Mouse (Mus musculus) heart, adult 2 months (tissue): ENCODE measurements around the gene Etv3. TPM values are rescaled to one million over a fixed set of nuclear protein-coding genes. Genes with fewer than 3 reads are reported as not detected.
A peak's percentile ranks its signal among the peaks of the same experiment; 100 is the strongest.

Experiments used
- DNase-seq, 2 experiments: peaks; one replicate each; pipeline ENCODE4 v3.0.0; 2021
- H3K27ac ChIP-seq: fragments of 200-600 bp; 2 replicates; pipeline ENCODE4 v1.8.1; 2022
- H3K27me3 ChIP-seq: fragments of 200-500 bp; 2 replicates; pipeline ENCODE4 v1.6.1; 2012; ENCODE audit warnings: mild to moderate bottlenecking, low read length, inconsistent platforms, mixed read lengths; ENCODE audit not compliant: control insufficient read depth, insufficient read depth
- H3K36me3 ChIP-seq: fragments of 200-500 bp; 2 replicates; pipeline ENCODE4 v1.6.1; 2012; ENCODE audit warnings: low read length, inconsistent platforms; ENCODE audit not compliant: control insufficient read depth, insufficient read depth
- H3K4me1 ChIP-seq: fragments of 200-500 bp; 2 replicates; pipeline ENCODE4 v1.6.1; 2011; ENCODE audit warnings: low read length; ENCODE audit not compliant: control insufficient read depth, insufficient read depth
- H3K4me3 ChIP-seq: fragments of 200-600 bp; 2 replicates; pipeline ENCODE4 v1.8.1; 2022
- H3K79me2 ChIP-seq: fragments of 200-500 bp; replicated peaks from 2 replicates; pipeline ENCODE4 v1.6.1; 2012; ENCODE audit warnings: mild to moderate bottlenecking, inconsistent platforms, low read length, moderate library complexity, mixed read lengths; ENCODE audit not compliant: control insufficient read depth, insufficient read depth
- H3K9ac ChIP-seq: fragments of 200-500 bp; 2 replicates; pipeline ENCODE4 v1.6.1; 2012; ENCODE audit warnings: low read depth, mild to moderate bottlenecking, control low read depth, inconsistent platforms, low read length, mixed read lengths
- CTCF ChIP-seq: fragments of 200-600 bp; IDR thresholded peaks from 2 replicates; pipeline ENCODE4 v1.8.1; 2022; ENCODE audit warnings: antibody characterized with exemption, mild to moderate bottlenecking, moderate library complexity
- EP300 ChIP-seq: fragments of 200-500 bp; IDR thresholded peaks from 2 replicates; pipeline ENCODE4 v1.6.1; 2011; ENCODE audit warnings: low read depth, low read length, control low read depth; ENCODE audit not compliant: insufficient read depth
- POLR2A ChIP-seq: fragments of 200-500 bp; IDR thresholded peaks from 2 replicates; pipeline ENCODE4 v1.6.1; 2011; ENCODE audit warnings: mild to moderate bottlenecking, low read depth, low read length, control low read depth; ENCODE audit not compliant: insufficient read depth
- WGBS: fragments of 180-500 bp; shearing (Covaris S2); methylation state at CpG from one replicate; pipeline ENCODE4 v1.1.7; 2018; 5-methylcytosine and 5-hydroxymethylcytosine counted together
- intact Hi-C: fragments of 180-260 bp; cut with DNase I; formaldehyde crosslinking; loops from one replicate; pipeline ENCODE4 v1.15.1; 2025
- polyA plus RNA-seq: library from polyadenylated mRNA; depleted of rRNA; stranded (reverse); fragments of >200 nt; gene quantifications from 2 replicates; pipeline ENCODE4 v1.2.3, GENCODE M21; 2012
- total RNA-seq, 2 experiments: library from RNA; stranded (reverse); gene quantifications; 2 replicates each; pipeline ENCODE4 v1.2.3; 2021

Gene Etv3
- total and polyA plus RNA-seq, 3 experiments, result 9.0 to 18.5 (median 17.7) TPM

DNA sequence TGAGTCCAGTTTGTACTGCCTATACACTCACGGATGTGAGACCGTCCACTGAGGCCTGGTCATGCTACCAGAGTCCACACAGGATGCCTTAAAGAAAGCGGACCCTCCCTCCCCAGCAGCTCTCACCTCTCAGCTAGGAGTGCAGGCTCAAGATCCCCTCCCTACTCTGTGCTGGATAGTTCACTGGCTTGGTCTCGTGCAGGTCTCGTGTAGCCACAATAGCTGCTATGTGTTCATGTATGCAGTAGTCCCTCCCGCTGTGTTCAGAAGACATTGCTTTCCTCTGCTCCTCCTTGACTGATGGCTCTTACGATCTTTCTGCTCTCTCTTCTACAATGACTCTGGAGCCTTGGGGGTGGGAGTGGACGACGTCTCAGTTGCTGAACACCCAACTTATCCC lies 26.9 kb upstream of the Etv3 start:
- DNase-seq, result no peak
- Histone ChIP-seq H3K36me3 (no peaks in the 10 kb centered on the region), H3K9ac (no peak overlapping the region), H3K27ac (no peak overlapping the region), H3K4me1 (no peaks in the 10 kb centered on the region), H3K27me3 (no peaks in the 10 kb centered on the region), H3K79me2 (no peaks in the 10 kb centered on the region), H3K4me3 (no peak overlapping the region)
- WGBS, result 84% methylated on average over 9 of the region's 9 CpGs
- intact Hi-C loops, result loop anchor here (5.0 kb wide), 1 partner anchor 406 kb away; no protein-coding TSS in a partner anchor
- no peak for TF ChIP-seq EP300
- TF ChIP-seq POLR2A, result no peak
- TF ChIP-seq CTCF, result no peak

DNA sequence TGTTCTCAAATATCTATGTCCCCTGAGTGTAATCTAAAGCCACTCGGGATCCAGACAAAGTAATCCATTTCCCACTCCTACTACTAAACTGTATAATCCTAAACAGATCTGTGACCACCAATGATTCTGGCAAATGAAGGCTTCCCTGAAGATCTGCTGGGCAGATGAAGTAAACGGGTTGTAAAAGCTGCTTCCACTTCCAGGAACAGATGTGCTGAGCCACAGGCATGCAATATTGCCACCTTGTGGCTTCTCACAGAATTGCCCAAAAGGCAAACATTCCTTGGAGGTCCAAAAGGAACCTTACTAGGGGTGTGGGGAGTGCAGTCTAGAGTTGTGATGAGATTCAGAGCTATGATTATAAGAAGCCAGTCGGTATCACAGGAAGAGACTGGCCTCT lies 26.1 kb upstream of the Etv3 start:
- WGBS, result 9% methylated on average over 3 of the region's 3 CpGs
- TF ChIP-seq POLR2A, result no peak
- TF ChIP-seq CTCF, result peak; percentile 99; the same call in 1 of the 2 replicates
- TF ChIP-seq EP300, result peak; percentile 68; the same call in 1 of the 2 replicates
- no peaks in the 10 kb centered on the region for H3K79me2 ChIP-seq
- H3K4me1 ChIP-seq, result no peaks in the 10 kb centered on the region
- H3K27ac ChIP-seq, result no peak overlapping the region
- intact Hi-C loops, result loop anchor here (1.0 to 5.0 kb wide), 3 partner anchors 88 to 407 kb away; no protein-coding TSS in a partner anchor
- H3K9ac ChIP-seq, result no peak overlapping the region
- H3K36me3 ChIP-seq, result no peaks in the 10 kb centered on the region
- peak; percentile 65 to 71 for DNase-seq
- H3K27me3 ChIP-seq, result no peaks in the 10 kb centered on the region
- no peak overlapping the region for H3K4me3 ChIP-seq

- TF ChIP-seq POLR2A (no peak), EP300 (no peak), CTCF (no peak)
- H3K4me1 ChIP-seq, result no peaks in the 10 kb centered on the region
- H3K27ac ChIP-seq, result no peak overlapping the region
- no peaks in the 10 kb centered on the region for H3K36me3 ChIP-seq
- H3K9ac ChIP-seq, result no peak overlapping the region
- peak in 1 of 2 experiments; percentile 52 for DNase-seq
- intact Hi-C loops, result loop anchor here (1.0 to 5.0 kb wide), 2 partner anchors 256 to 468 kb away; no protein-coding TSS in a partner anchor
- no peaks in the 10 kb centered on the region for H3K27me3 ChIP-seq
- H3K4me3 ChIP-seq, result no peak overlapping the region
- WGBS, result 66% methylated on average over 24 of the region's 24 CpGs
- H3K79me2 ChIP-seq, result no peaks in the 10 kb centered on the region
These were observed 24.8 kb upstream of the Etv3 start for GRCm38 (mm10) chr3:87500088-87501055.

GRCm38 (mm10) chr3:87501151-87501550 lies 24.1 kb upstream of the Etv3 start:
- 47% methylated on average over 8 of the region's 8 CpGs for WGBS
- DNase-seq, result no peak
- intact Hi-C loops, result loop anchor here (1.0 to 5.0 kb wide), 2 partner anchors 257 to 469 kb away; no protein-coding TSS in a partner anchor

DNA sequence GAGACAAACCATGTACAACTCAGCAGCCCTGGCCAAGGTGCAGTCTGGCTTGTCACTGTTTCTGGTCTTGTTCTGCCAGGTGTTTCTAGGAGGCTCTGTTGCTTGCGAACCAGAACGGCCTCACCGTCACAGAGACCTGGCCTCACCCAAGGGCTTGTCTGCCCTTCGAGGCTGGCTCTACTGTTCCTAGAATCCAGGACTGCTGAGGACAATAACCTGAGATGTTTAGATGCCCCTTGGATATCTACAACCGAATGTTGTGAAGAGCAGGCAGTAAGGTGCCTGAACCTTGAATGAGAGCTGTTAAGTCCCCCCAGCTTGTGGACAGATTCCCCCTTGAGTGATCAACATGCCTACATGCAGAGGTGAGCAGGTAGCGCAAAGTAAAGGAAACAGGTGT lies 22.4 kb upstream of the Etv3 start:
- no peak for DNase-seq
- WGBS, result 92% methylated on average over 6 of the region's 6 CpGs
- Histone ChIP-seq H3K4me3 (no peak overlapping the region), H3K27me3 (no peaks in the 10 kb centered on the region), H3K9ac (no peak overlapping the region), H3K27ac (no peak overlapping the region), H3K36me3 (no peaks in the 10 kb centered on the region), H3K79me2 (no peaks in the 10 kb centered on the region), H3K4me1 (no peaks in the 10 kb centered on the region)
- intact Hi-C loops, result loop anchor here (5.0 kb wide), 1 partner anchor 470 kb away; no protein-coding TSS in a partner anchor
- TF ChIP-seq CTCF (no peak), POLR2A (no peak), EP300 (no peak)

More at GRCm38 (mm10) chr3:87501151-87501550, 24.1 kb upstream of the Etv3 start:
- Histone ChIP-seq H3K4me3 (no peak overlapping the region), H3K27ac (no peak overlapping the region), H3K27me3 (no peaks in the 10 kb centered on the region), H3K4me1 (no peaks in the 10 kb centered on the region), H3K79me2 (no peaks in the 10 kb centered on the region), H3K9ac (no peak overlapping the region), H3K36me3 (no peaks in the 10 kb centered on the region)
- TF ChIP-seq EP300 (no peak), POLR2A (no peak), CTCF (no peak)

DNA sequence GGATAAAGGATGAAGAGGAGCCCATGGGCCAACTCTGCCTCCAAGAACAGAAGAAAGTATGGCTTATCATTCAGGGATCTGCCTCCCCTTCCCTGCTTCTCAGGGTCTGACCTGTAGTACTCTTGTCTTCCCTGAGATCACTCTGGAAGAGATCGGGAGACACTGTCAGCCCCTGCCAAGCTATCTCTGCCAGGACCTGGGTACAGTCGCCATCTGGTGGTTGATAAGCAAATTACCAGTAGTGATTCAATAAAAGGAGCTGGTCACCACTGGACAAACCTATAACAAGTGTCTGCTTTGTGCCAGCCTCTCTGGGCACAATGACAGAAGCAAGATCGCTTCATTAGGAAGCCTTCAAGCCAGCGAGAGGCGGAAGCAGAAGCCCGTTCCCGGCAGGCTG lies 20.9 kb upstream of the Etv3 start:
- Histone ChIP-seq H3K9ac (no peak overlapping the region), H3K27me3 (no peaks in the 10 kb centered on the region), H3K27ac (no peak overlapping the region), H3K79me2 (no peaks in the 10 kb centered on the region), H3K4me1 (peaks cover 8% of the 10 kb centered on the region), H3K36me3 (no peaks in the 10 kb centered on the region), H3K4me3 (no peak overlapping the region)
- TF ChIP-seq POLR2A (no peak), CTCF (peak; percentile 86)
- 24% methylated on average over 7 of the region's 7 CpGs for WGBS
- DNase-seq, result no peak
- intact Hi-C loops, result loop anchor here (5.0 kb wide), 1 partner anchor 472 kb away; no protein-coding TSS in a partner anchor
